Comparison of ENCODE assay signal across 21 mouse cellular contexts in the genomic region with DNA sequence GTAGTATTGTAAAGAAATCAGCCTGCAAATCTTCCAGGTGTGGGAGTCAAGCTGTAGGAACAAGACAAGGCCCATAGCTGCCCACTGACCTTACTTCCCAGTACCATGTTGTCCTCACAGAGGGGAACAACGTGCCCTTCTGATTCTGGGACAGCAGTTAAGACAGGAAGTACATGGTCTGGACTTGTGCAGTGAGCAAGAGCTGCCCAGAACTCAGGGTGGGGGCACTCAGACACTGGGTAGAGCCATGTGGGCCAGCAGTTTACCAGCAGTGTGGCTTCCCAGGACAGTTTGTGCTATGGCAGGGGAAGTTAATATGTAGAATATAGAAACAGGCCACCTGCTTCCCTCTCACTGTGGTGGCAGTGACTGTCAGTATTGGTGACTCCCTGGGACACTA. TPM values are rescaled to one million over a fixed set of nuclear protein-coding genes. Genes with fewer than 3 reads are reported as not detected.
DNase-seq lines count a peak whose midpoint lies in the region; ATAC-seq and TF ChIP-seq lines count a peak whose summit lies in the region.
"Had no signal": no experiment of that assay in that cellular context is flagged by ENCODE, and none has a peak within 500 bp of the region (broad histone marks: within the 10 kb centered on the region; RNA-seq: fewer than 3 reads in every experiment).

No protein-coding gene starts in this region.

- H3K27me3 ChIP-seq in spleen, adult 2 months (ENCODE audit: control insufficient read depth, insufficient read depth, low read length) = no peaks in the 10 kb centered on the region
- H3K27me3 ChIP-seq: embryonic facial prominence, embryonic 13.5 days; forebrain, embryonic 12.5 days; heart, embryonic 12.5 days; hindbrain, embryonic 15.5 days had no signal

- WGBS in spleen, adult 2 months = 17% methylated on average over 1 of the region's 1 CpGs

- H3K4me3 ChIP-seq in spleen, adult 2 months (ENCODE audit: extremely low read depth, insufficient read depth, insufficient read length) = no peak overlapping the region
- H3K4me3 ChIP-seq: embryonic facial prominence, embryonic 13.5 days; forebrain, embryonic 12.5 days; heart, adult 2 months; heart, embryonic 12.5 days; hindbrain, embryonic 10.5 days; hindbrain, embryonic 15.5 days had no signal

- no peak for TF ChIP-seq POLR2A in spleen, adult 2 months (IDR thresholded peaks at IDR 0.05; ENCODE audit: low read depth, low read length)

- ATAC-seq in common myeloid progenitor, adult 5-6 weeks (replicated peaks; ENCODE audit: low read depth, poor library complexity, severe bottlenecking) = peak; percentile 57; the same call in 1 of the 2 replicates
- ATAC-seq in megakaryocyte progenitor cell, adult 5-6 weeks (replicated peaks; ENCODE audit: poor library complexity) = peak; percentile 32
- ATAC-seq in inflammation-experienced regulatory T-cells, adult 6 months = no peak
- ATAC-seq: CD4-positive, CD25-positive, alpha-beta regulatory T cell, adult 4 months; forebrain, embryonic 16.5 days had no signal

- peak overlapping the region; percentile 50; the same call in 1 of the 2 replicates for H3K27ac ChIP-seq in spleen, adult 2 months (ENCODE audit: insufficient read depth, low read length)
- H3K27ac ChIP-seq: embryonic facial prominence, embryonic 13.5 days; forebrain, embryonic 12.5 days; heart, adult 2 months; hindbrain, embryonic 10.5 days; hindbrain, embryonic 15.5 days had no signal

- no peaks in the 10 kb centered on the region for H3K4me1 ChIP-seq in spleen, adult 2 months (ENCODE audit: control insufficient read depth, insufficient read depth, insufficient read length)
- H3K4me1 ChIP-seq: embryonic facial prominence, embryonic 13.5 days; forebrain, embryonic 12.5 days; heart, embryonic 12.5 days; hindbrain, embryonic 10.5 days; hindbrain, embryonic 15.5 days had no signal

- DNase-seq in spleen, adult 2 months (ENCODE audit: low read depth in 1 of 2, low spot score in 2 of 2) = no peak
- no peak for DNase-seq in spleen, postnatal 14 days (ENCODE audit: low spot score in 2 of 2)
- no peak for DNase-seq in thymus, postnatal 4 days
- DNase-seq: adrenal gland, adult 8-10 months; adrenal gland, postnatal 36 days; B cell, adult 2 months; cerebellum, adult 11-12 months; cerebellum, adult 9-10 months; cerebellum, postnatal 25 days; gastrocnemius, postnatal 10 days; heart, adult 2 months had no signal

- no peak for TF ChIP-seq CTCF in spleen, adult 2 months (IDR thresholded peaks at IDR 0.05; ENCODE audit: extremely low read depth, insufficient read depth, insufficient read length, insufficient replicate concordance)

- H3K36me3 ChIP-seq in spleen, adult 2 months (ENCODE audit: control insufficient read depth, insufficient read depth, low read length) = peaks cover 11% of the 10 kb centered on the region

RNA-seq across cellular contexts. Expression of gene Chmp6, which starts 38.4 kb away (rescaled TPM):
- 31.2 and 36.6 TPM in 2 replicates for polyA plus RNA-seq in spleen, adult 2 months (2012; rRNA removed)
- 26.9 and 37.8 TPM in 2 replicates for total RNA-seq in common myeloid progenitor, adult 5-6 weeks (2017)
- total RNA-seq in megakaryocyte progenitor cell, adult 5-6 weeks (2015) = 15.9 and 16.2 TPM in 2 replicates
- total RNA-seq in megakaryocyte progenitor cell, adult 5-6 weeks (2017) = 33.4 and 34.8 TPM in 2 replicates
- polyA plus RNA-seq in inflammation-experienced regulatory T-cells, adult 6 months (2017; shearing (Covaris generic)) = 10 to 100 TPM; 43.9 to 55.0 (median 52.0) TPM
